Mouse (Mus musculus) heart, adult 2 months (tissue): ENCODE data around the gene A630023A22Rik. TPM values are rescaled to one million over a fixed set of nuclear protein-coding genes. Genes with fewer than 3 reads are reported as not detected.

Source experiments
- DNase-seq, 2 experiments: peaks; one replicate each; pipeline ENCODE4 v3.0.0; 2021
- H3K27ac ChIP-seq: fragments of 200-600 bp; 2 replicates; pipeline ENCODE4 v1.8.1; 2022
- H3K27me3 ChIP-seq: fragments of 200-500 bp; 2 replicates; pipeline ENCODE4 v1.6.1; 2012; ENCODE audit warnings: mild to moderate bottlenecking, low read length, inconsistent platforms, mixed read lengths; ENCODE audit not compliant: control insufficient read depth, insufficient read depth
- H3K36me3 ChIP-seq: fragments of 200-500 bp; 2 replicates; pipeline ENCODE4 v1.6.1; 2012; ENCODE audit warnings: low read length, inconsistent platforms; ENCODE audit not compliant: control insufficient read depth, insufficient read depth
- H3K4me1 ChIP-seq: fragments of 200-500 bp; 2 replicates; pipeline ENCODE4 v1.6.1; 2011; ENCODE audit warnings: low read length; ENCODE audit not compliant: control insufficient read depth, insufficient read depth
- H3K4me3 ChIP-seq: fragments of 200-600 bp; 2 replicates; pipeline ENCODE4 v1.8.1; 2022
- H3K79me2 ChIP-seq: fragments of 200-500 bp; replicated peaks from 2 replicates; pipeline ENCODE4 v1.6.1; 2012; ENCODE audit warnings: mild to moderate bottlenecking, inconsistent platforms, low read length, moderate library complexity, mixed read lengths; ENCODE audit not compliant: control insufficient read depth, insufficient read depth
- H3K9ac ChIP-seq: fragments of 200-500 bp; 2 replicates; pipeline ENCODE4 v1.6.1; 2012; ENCODE audit warnings: low read depth, mild to moderate bottlenecking, control low read depth, inconsistent platforms, low read length, mixed read lengths
- CTCF ChIP-seq: fragments of 200-600 bp; IDR thresholded peaks from 2 replicates; pipeline ENCODE4 v1.8.1; 2022; ENCODE audit warnings: antibody characterized with exemption, mild to moderate bottlenecking, moderate library complexity
- EP300 ChIP-seq: fragments of 200-500 bp; IDR thresholded peaks from 2 replicates; pipeline ENCODE4 v1.6.1; 2011; ENCODE audit warnings: low read depth, low read length, control low read depth; ENCODE audit not compliant: insufficient read depth
- POLR2A ChIP-seq: fragments of 200-500 bp; IDR thresholded peaks from 2 replicates; pipeline ENCODE4 v1.6.1; 2011; ENCODE audit warnings: mild to moderate bottlenecking, low read depth, low read length, control low read depth; ENCODE audit not compliant: insufficient read depth
- WGBS: fragments of 180-500 bp; shearing (Covaris S2); methylation state at CpG from one replicate; pipeline ENCODE4 v1.1.7; 2018; 5-methylcytosine and 5-hydroxymethylcytosine counted together
- intact Hi-C: fragments of 180-260 bp; cut with DNase I; formaldehyde crosslinking; loops from one replicate; pipeline ENCODE4 v1.15.1; 2025
- polyA plus RNA-seq: library from polyadenylated mRNA; depleted of rRNA; stranded (reverse); fragments of >200 nt; gene quantifications from 2 replicates; pipeline ENCODE4 v1.2.3, GENCODE M21; 2012
- total RNA-seq, 2 experiments: library from RNA; stranded (reverse); gene quantifications; 2 replicates each; pipeline ENCODE4 v1.2.3; 2021

The A630023A22Rik gene
- total and polyA plus RNA-seq, 3 experiments: not detected

GRCm38 (mm10) chr14:34041241-34041640 lies 61.3 kb downstream of the A630023A22Rik start:
- Histone ChIP-seq H3K36me3 (no peaks in the 10 kb centered on the region), H3K9ac (no peak overlapping the region), H3K4me1 (no peaks in the 10 kb centered on the region), H3K27me3 (no peaks in the 10 kb centered on the region; the same call in 1 of the 2 replicates), H3K4me3 (no peak overlapping the region), H3K27ac (no peak overlapping the region), H3K79me2 (no peaks in the 10 kb centered on the region)
- intact Hi-C loops: no loop called here
- 73% methylated on average over 4 of the region's 4 CpGs for WGBS
- TF ChIP-seq EP300 (no peak), POLR2A (no peak), CTCF (no peak)
- no peak for DNase-seq

GRCm38 (mm10) chr14:34033841-34034610 lies 68.5 kb downstream of the A630023A22Rik start:
- Histone ChIP-seq H3K4me3 (no peak overlapping the region), H3K36me3 (no peaks in the 10 kb centered on the region), H3K4me1 (no peaks in the 10 kb centered on the region), H3K9ac (no peak overlapping the region), H3K27ac (no peak overlapping the region), H3K27me3 (no peaks in the 10 kb centered on the region; the same call in 1 of the 2 replicates), H3K79me2 (no peaks in the 10 kb centered on the region)
- TF ChIP-seq EP300: no peak
- TF ChIP-seq CTCF: no peak
- TF ChIP-seq POLR2A: no peak
- no peak for DNase-seq
- WGBS: 83% methylated on average over 8 of the region's 8 CpGs
- intact Hi-C loops: no loop called here

GRCm38 (mm10) chr14:34026710-34027109 lies 75.8 kb downstream of the A630023A22Rik start:
- 6% methylated on average over 2 of the region's 2 CpGs for WGBS
- Histone ChIP-seq H3K4me3 (no peak overlapping the region), H3K27me3 (no peaks in the 10 kb centered on the region), H3K4me1 (no peaks in the 10 kb centered on the region), H3K36me3 (no peaks in the 10 kb centered on the region), H3K27ac (no peak overlapping the region), H3K79me2 (no peaks in the 10 kb centered on the region), H3K9ac (no peak overlapping the region)
- no peak for DNase-seq
- intact Hi-C loops: no loop called here
- TF ChIP-seq POLR2A (no peak), CTCF (no peak), EP300 (no peak)

DNA sequence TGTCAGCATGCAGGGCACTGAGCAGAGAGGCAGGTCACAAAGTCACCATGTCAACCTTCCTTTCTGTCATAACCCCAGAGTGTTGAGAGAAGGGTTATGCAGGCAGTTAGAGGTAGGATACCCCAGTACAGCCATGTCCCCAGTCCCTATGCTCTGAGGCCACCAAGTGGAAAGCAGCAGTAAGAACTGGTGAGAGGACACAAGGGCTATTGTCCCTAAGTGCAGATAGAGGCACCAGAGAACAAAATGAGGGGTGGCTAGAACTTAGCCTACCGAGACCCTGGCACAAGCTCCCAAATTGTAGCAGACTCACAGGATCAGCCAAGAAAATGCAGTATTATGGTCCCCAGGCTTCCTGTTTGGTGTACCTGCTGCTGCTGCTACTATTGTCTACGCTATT lies 85.6 kb downstream of the A630023A22Rik start:
- no peak for TF ChIP-seq EP300
- no peak for TF ChIP-seq POLR2A
- no peak for TF ChIP-seq CTCF
- Histone ChIP-seq H3K4me3 (no peak overlapping the region), H3K27ac (no peak overlapping the region), H3K4me1 (no peaks in the 10 kb centered on the region), H3K79me2 (no peaks in the 10 kb centered on the region), H3K36me3 (no peaks in the 10 kb centered on the region), H3K9ac (no peak overlapping the region), H3K27me3 (no peaks in the 10 kb centered on the region)
- intact Hi-C loops: no loop called here
- DNase-seq: no peak
- 76% methylated on average over 2 of the region's 2 CpGs for WGBS

DNA sequence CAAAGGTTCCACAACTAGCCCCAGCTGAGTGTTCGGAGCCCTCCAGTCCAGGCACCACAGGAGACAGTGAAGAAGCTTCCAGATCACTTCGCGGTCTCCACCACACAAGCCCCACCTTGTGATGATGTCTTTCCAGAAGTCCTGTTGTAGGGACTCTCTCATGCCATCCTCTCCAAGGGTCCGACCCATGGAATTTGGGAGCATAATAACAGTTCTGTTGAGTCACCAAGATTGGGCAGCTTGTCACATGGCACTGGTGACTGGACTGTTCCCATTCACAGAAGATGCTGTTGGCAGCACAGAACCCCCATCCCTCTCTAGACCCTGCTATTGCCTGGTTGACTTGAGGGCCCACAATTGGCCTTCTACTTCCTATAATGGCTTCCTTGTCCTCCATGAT lies 86.2 kb downstream of the A630023A22Rik start, which contains the start of gene Gm5460:
Gm5460 (plus strand) TSS at position 378 of the 400 bp plus-strand sequence.
- WGBS: 90% methylated on average over 4 of the region's 4 CpGs
- intact Hi-C loops: no loop called here
- no peaks in the 10 kb centered on the region for H3K79me2 ChIP-seq
- H3K4me3 ChIP-seq: no peak within 1 kb of the TSS
- no peaks in the 10 kb centered on the region for H3K4me1 ChIP-seq
- no peaks in the 10 kb centered on the region for H3K27me3 ChIP-seq
- H3K9ac ChIP-seq: no peak within 1 kb of the TSS
- TF ChIP-seq CTCF (no peak), POLR2A (no peak), EP300 (no peak)
- no peak within 1 kb of the TSS for H3K27ac ChIP-seq
- no peaks in the 10 kb centered on the region for H3K36me3 ChIP-seq
- DNase-seq: no peak

DNA sequence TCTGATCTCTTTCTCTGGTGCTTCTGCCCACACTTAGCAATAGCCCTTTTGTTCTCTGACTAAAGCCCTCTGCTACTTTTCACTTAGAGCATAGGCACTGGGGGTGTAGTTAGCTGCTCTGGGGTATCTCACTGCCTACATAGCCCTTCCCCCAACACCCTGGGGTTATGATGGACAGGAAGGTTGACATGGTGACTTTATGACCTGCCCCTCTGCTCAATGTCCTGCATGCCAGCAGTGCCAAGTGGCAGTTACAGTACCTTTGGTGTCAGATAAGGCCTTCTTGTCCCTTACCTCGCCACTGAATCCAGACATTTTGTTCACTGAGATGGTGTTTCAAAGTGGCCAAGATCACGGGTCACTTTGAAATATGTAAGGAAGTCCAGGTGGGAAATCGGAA lies 87.5 kb downstream of the A630023A22Rik start, which contains the start of gene Gm30083:
Gm30083 (minus strand) TSS at position 120 of the 400 bp plus-strand sequence.
- TF ChIP-seq CTCF (no peak), EP300 (no peak), POLR2A (no peak)
- no peak within 1 kb of the TSS for H3K4me3 ChIP-seq
- no peaks in the 10 kb centered on the region for H3K4me1 ChIP-seq
- no peak within 1 kb of the TSS for H3K27ac ChIP-seq
- intact Hi-C loops: no loop called here
- no peaks in the 10 kb centered on the region for H3K27me3 ChIP-seq
- no peaks in the 10 kb centered on the region for H3K36me3 ChIP-seq
- DNase-seq: no peak
- H3K79me2 ChIP-seq: no peaks in the 10 kb centered on the region
- no peak within 1 kb of the TSS for H3K9ac ChIP-seq
- WGBS: 74% methylated on average over 3 of the region's 3 CpGs
